Mouse (Mus musculus): Measurements from ENCODE around the gene Ttl. TPM values are rescaled to one million over a fixed set of nuclear protein-coding genes. Genes with fewer than 3 reads are reported as not detected.

Ttl gene
- polyA plus RNA-seq, 1 experiment = 16.5 TPM

DNA sequence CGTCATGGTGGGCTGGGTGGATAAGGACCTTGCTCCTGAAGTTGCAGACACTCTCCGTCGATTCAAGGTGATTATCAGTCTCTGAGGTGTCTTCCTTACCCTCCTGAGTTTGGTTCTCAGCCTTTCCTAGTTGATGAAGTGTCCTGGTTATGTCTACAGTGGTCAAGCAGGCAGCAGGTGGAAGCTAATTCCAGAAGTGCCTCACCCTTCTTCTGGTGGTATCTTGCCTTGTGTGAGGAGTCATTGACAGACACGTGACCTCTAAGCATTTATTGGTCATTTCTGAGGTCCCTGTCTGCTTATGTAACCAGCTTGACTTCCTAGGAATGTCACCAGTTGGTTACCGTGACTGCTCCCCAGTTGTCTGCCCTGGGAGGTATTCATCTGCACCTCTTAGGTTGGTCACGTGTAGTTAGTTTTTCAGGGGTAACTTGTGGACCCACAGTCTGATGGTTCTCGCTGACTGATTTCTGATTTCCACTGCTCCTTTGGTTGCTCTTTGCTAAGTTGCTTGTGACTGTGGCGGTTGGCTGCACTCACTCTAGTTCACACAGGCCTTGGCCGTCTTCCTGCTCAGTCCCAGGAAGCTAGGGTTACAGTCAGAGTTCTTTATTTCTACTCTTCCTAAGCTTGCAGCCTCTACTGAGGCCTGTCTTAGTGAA lies 50.1 kb downstream of the Ttl start:
- H3K4me1 ChIP-seq (ENCODE audit: control insufficient read depth, insufficient read depth, low read length) = no peaks in the 10 kb centered on the region
- no peak overlapping the region for H3K4me3 ChIP-seq (ENCODE audit: insufficient read depth, low read length)
- no peak overlapping the region for H3K27ac ChIP-seq (ENCODE audit: insufficient read depth, low read length)
- TF ChIP-seq CTCF (IDR thresholded peaks at IDR 0.05; ENCODE audit: borderline replicate concordance, insufficient read depth, low read length) (no peak), POLR2A (IDR thresholded peaks at IDR 0.05; ENCODE audit: low read depth, low read length) (no peak)

DNA sequence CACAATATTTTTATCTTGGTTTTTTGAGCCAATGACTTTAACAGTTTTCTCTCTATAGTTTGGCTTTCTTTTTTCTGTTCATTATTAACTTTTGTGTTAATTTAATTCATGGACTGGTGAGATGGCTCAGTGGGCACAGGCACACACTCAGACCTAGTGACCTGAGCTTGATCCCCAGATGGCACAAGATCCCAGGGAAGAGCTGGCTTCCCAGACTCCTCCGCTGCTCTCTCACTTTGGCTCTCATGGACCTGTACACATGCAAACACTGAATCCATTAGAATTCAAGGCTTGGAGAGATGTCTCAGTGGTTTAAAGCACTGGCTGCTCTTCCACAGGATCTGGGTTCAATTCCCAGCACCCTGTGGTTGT lies 50.6 kb downstream of the Ttl start:
- H3K4me3 ChIP-seq (ENCODE audit: insufficient read depth, low read length) = no peak overlapping the region
- TF ChIP-seq POLR2A (IDR thresholded peaks at IDR 0.05; ENCODE audit: low read depth, low read length) (no peak), CTCF (IDR thresholded peaks at IDR 0.05; ENCODE audit: borderline replicate concordance, insufficient read depth, low read length) (no peak)
- H3K27ac ChIP-seq (ENCODE audit: insufficient read depth, low read length) = no peak overlapping the region
- no peaks in the 10 kb centered on the region for H3K4me1 ChIP-seq (ENCODE audit: control insufficient read depth, insufficient read depth, low read length)

DNA sequence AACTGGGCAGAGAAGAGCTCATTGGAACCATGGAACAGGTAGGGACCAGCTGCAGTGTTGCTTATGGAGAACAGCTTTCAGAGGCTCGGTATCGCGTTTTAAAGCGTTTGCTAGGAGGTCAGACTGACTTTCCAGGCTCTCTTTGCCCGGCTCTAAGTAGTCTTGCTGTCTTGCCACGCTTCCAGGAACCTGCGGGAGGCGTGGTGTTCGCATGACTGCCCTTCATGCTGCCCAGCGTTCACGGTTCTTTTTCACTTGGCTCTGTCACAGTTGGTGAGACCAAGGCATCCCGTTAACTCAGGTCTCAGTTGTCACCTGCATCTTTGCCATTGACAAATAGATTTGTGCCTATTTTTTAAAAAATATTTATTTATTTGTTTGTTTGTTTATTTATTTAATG lies 52.3 kb downstream of the Ttl start:
- no peak overlapping the region for H3K4me3 ChIP-seq (ENCODE audit: insufficient read depth, low read length)
- H3K27ac ChIP-seq (ENCODE audit: insufficient read depth, low read length) = no peak overlapping the region
- no peaks in the 10 kb centered on the region for H3K4me1 ChIP-seq (ENCODE audit: control insufficient read depth, insufficient read depth, low read length)
- no peak for TF ChIP-seq CTCF (IDR thresholded peaks at IDR 0.05; ENCODE audit: borderline replicate concordance, insufficient read depth, low read length)
- no peak for TF ChIP-seq POLR2A (IDR thresholded peaks at IDR 0.05; ENCODE audit: low read depth, low read length)

DNA sequence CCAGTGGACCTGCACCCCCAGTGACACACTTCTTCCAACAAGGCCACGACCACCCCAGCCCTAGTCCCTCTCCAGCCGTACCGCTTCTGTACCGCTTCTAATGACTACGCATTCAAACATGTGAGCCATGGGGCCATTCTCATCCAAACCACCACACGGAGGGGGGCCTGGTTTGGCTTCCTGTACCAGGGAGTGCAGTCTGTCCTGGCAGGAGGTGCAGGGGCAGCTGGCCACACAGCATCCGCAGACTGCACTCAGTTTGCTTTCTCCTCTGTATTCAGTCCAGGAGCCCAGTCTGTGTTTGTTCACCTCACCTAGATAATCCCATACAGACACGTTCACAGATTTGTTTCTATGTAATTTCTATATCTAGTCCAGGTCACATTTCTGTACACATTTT lies 56.2 kb downstream of the Ttl start:
- TF ChIP-seq POLR2A (IDR thresholded peaks at IDR 0.05; ENCODE audit: low read depth, low read length) = no peak
- no peak for TF ChIP-seq CTCF (IDR thresholded peaks at IDR 0.05; ENCODE audit: borderline replicate concordance, insufficient read depth, low read length)
- Histone ChIP-seq H3K4me3 (ENCODE audit: insufficient read depth, low read length) (no peak overlapping the region), H3K4me1 (ENCODE audit: control insufficient read depth, insufficient read depth, low read length) (no peaks in the 10 kb centered on the region), H3K27ac (ENCODE audit: insufficient read depth, low read length) (no peak overlapping the region)

DNA sequence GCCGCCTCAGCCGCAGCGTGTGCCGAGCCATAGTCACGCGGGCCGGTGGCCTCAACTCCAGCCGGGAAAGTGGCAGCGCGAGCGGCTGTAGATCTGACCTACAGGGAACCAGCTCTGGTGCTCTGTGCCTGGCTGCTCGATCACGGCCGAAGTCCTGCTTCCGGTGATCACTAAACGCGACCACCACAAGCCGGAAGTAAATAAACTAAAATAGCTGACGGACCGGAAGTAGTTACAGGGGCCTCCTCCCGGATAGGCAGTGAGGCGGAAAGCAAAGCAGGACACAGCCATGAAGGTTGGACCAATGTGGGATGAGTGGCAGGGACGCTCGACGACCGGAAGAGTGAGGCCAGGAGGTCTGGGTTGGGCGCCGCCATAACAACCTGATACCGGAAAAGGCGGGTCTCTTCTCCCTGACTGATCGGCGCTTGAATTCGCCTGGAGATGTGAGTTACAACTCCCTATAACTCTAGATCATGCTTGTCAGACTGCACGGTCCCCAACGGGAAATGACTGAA lies 63.7 kb downstream of the Ttl start, which contains the start of gene Chchd5:
Gene Chchd5, plus strand, starts transcription at position 289 of the 518 bp plus-strand sequence.
- TF ChIP-seq CTCF (IDR thresholded peaks at IDR 0.05; ENCODE audit: borderline replicate concordance, insufficient read depth, low read length) (no peak), POLR2A (IDR thresholded peaks at IDR 0.05; ENCODE audit: low read depth, low read length) (peak; percentile 86)
- peak within 1 kb of the TSS; percentile 74 for H3K4me3 ChIP-seq (ENCODE audit: insufficient read depth, low read length)
- H3K4me1 ChIP-seq (ENCODE audit: control insufficient read depth, insufficient read depth, low read length) = no peaks in the 10 kb centered on the region
- peak within 1 kb of the TSS; percentile 55 for H3K27ac ChIP-seq (ENCODE audit: insufficient read depth, low read length)

DNA sequence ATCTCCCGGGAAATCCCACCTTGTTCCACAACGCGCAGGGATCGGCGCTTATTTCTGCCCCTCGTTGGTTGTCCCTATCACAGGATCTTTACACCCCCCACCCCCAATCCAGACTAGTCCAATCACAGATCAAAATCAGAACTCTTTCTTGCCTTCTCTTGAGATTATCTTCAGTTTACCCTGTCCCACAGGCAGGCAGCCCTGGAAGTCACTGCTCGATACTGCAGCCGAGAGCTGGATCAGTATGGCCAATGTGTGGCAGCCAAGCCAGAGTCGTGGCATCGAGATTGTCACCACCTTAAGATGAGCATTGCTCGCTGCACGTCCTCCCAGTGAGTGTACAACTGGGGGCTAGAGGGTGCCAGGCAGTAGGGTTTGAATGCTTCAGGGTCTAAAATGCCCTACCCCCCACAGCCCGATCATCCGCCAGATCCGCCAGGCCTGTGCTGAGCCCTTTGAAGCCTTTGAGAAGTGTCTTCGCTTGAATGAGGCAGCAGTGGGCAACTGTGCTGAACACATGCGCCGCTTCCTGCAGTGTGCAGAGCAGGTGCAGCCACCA lies 64.3 kb downstream of the Ttl start:
- H3K4me3 ChIP-seq (ENCODE audit: insufficient read depth, low read length) = peak overlapping the region; percentile 69
- peak overlapping the region; percentile 55 for H3K27ac ChIP-seq (ENCODE audit: insufficient read depth, low read length)
- TF ChIP-seq CTCF (IDR thresholded peaks at IDR 0.05; ENCODE audit: borderline replicate concordance, insufficient read depth, low read length) = no peak
- TF ChIP-seq POLR2A (IDR thresholded peaks at IDR 0.05; ENCODE audit: low read depth, low read length) = no peak
- no peaks in the 10 kb centered on the region for H3K4me1 ChIP-seq (ENCODE audit: control insufficient read depth, insufficient read depth, low read length)

DNA sequence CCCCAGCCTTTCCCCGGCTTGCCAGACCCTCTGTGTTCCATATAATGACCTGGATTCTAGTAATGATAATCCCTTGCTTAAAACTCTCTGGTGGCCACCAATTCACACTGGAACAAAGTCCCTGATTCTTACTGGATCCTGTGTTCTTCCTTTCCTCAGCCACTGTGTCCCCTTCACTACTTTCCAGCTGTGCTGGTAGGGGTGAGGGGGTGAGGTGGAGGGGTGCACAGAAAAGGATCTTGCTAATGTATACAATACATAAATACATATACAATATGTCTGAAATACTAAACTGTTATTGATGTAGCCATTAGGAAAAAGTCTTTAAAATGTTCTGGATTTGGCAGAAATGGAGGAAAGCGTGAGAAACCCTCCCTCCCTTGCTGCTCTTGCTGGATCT lies 65.0 kb downstream of the Ttl start:
- Histone ChIP-seq H3K27ac (ENCODE audit: insufficient read depth, low read length) (no peak overlapping the region), H3K4me3 (ENCODE audit: insufficient read depth, low read length) (no peak overlapping the region), H3K4me1 (ENCODE audit: control insufficient read depth, insufficient read depth, low read length) (no peaks in the 10 kb centered on the region)
- no peak for TF ChIP-seq CTCF (IDR thresholded peaks at IDR 0.05; ENCODE audit: borderline replicate concordance, insufficient read depth, low read length)

DNA sequence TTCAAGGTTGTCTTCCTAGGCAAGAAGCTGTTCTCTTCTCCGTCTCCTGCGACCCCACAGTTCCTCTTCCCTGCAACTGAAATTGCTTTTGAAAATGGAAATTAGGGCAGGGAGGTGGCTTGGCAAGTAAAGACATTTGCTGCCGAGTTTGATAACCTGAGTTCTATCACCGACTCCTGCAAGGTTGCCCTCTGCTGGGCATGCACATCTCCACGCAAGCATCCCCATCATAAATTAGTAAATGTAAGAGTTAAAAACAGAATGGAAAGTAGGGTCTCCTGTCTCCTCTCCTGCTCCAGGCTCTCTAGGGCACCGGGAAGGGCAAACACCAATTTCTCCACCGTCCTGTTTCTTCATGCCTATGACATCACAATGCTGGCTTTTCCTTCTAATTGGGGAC lies 66.5 kb downstream of the Ttl start:
- no peak overlapping the region for H3K27ac ChIP-seq (ENCODE audit: insufficient read depth, low read length)
- TF ChIP-seq POLR2A (IDR thresholded peaks at IDR 0.05; ENCODE audit: low read depth, low read length) = no peak
- no peak for TF ChIP-seq CTCF (IDR thresholded peaks at IDR 0.05; ENCODE audit: borderline replicate concordance, insufficient read depth, low read length)

DNA sequence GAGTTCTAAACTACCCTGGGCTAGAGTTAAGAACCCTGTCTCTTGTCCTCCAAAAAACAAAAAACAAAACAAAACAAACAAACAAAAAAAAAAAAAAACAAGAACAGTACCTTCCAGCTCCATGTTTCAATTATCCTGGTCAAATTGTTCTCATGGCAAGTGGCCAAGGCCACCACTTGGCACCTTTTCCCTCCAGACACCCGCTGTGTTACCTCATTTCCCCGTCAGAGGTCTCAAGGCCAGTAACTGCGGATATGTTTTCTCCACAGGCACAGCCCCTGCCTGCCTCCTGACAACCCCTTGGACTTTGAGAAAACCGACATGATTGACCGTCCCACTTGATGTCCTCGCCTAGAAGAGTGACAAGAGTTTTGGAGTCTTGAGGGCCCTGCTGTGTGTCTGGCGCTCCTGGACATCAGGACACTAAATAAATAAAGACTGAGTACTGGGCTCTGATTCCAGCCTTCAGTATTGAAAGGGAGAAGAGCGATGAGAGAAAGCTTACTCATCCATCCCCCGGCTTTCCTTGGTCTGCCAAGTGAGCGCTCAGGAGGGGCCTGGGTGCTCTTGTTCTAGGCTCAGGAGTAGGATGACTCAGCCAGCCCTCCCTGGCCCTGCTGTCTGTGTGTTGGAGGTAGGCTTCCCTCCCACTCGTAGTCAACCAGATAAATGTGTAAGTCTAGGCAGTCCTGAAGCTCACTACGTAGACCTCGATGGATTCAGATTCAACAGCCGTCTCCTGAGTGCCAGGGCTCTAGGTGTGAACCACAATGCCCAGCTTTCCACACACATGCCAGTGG lies 67.5 kb downstream of the Ttl start:
- no peak for TF ChIP-seq POLR2A (IDR thresholded peaks at IDR 0.05; ENCODE audit: low read depth, low read length)
- H3K4me3 ChIP-seq (ENCODE audit: insufficient read depth, low read length) = no peak overlapping the region
- no peak overlapping the region for H3K27ac ChIP-seq (ENCODE audit: insufficient read depth, low read length)
- no peaks in the 10 kb centered on the region for H3K4me1 ChIP-seq (ENCODE audit: control insufficient read depth, insufficient read depth, low read length)

More for the DNA sequence above, 66.5 kb downstream of the Ttl start:
- Histone ChIP-seq H3K4me3 (ENCODE audit: insufficient read depth, low read length) (no peak overlapping the region), H3K4me1 (ENCODE audit: control insufficient read depth, insufficient read depth, low read length) (no peaks in the 10 kb centered on the region)

DNA sequence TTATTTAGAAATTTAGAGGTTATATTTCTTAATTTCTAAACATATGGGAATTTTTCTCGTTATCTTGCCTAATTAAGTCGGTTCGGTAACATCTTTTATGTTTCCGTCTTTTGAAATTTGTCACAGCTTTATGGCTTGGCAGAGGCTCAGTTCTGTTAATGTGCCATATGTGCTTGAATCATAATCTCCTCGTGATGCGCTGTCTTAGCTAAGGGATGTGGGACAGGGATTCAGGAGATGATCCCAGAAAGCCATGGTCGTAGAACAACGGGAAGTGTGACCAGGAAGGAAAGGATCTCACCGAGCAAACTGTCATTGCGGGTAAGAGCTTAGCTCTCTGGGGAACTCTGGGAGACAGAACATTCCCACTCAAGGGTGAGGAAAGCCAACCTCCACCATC lies 74.2 kb downstream of the Ttl start:
- TF ChIP-seq CTCF (IDR thresholded peaks at IDR 0.05; ENCODE audit: borderline replicate concordance, insufficient read depth, low read length) = no peak
- no peak for TF ChIP-seq POLR2A (IDR thresholded peaks at IDR 0.05; ENCODE audit: low read depth, low read length)
- Histone ChIP-seq H3K27ac (ENCODE audit: insufficient read depth, low read length) (no peak overlapping the region), H3K4me3 (ENCODE audit: insufficient read depth, low read length) (no peak overlapping the region), H3K4me1 (ENCODE audit: control insufficient read depth, insufficient read depth, low read length) (no peaks in the 10 kb centered on the region)

Other genes starting within 250 kb of the Ttl start
- 26.8 and 27.2 TPM in 2 replicates for gene Tmem87b, start 247.8 kb upstream of the Ttl start, polyA plus RNA-seq (2011; ENCODE audit: insufficient read length, low read depth, missing spikeins)
- 0.50 and 1.7 TPM in 2 replicates for gene Fbln7, start 203.0 kb upstream of the Ttl start, polyA plus RNA-seq (2011; ENCODE audit: insufficient read length, low read depth, missing spikeins)
- 4.1 and 4.2 TPM in 2 replicates for gene Zc3h8, start 121.9 kb upstream of the Ttl start, polyA plus RNA-seq (2011; ENCODE audit: insufficient read length, low read depth, missing spikeins)
- 4.9 and 6.2 TPM in 2 replicates for gene Zc3h6, start 98.5 kb upstream of the Ttl start, polyA plus RNA-seq (2011; ENCODE audit: insufficient read length, low read depth, missing spikeins)
- 2.9 and 3.8 TPM in 2 replicates for gene Gm10762, start 98.2 kb upstream of the Ttl start, polyA plus RNA-seq (2011; ENCODE audit: insufficient read length, low read depth, missing spikeins)
- not detected in 2 replicates for gene Vinac1, start 17.8 kb upstream of the Ttl start, polyA plus RNA-seq (2011; ENCODE audit: insufficient read length, low read depth, missing spikeins)
- gene Polr1b, start 35.1 kb downstream of the Ttl start, polyA plus RNA-seq (2011; ENCODE audit: insufficient read length, low read depth, missing spikeins) = 15.0 and 16.0 TPM in 2 replicates
- 15.2 and 18.2 TPM in 2 replicates for gene Chchd5, start 63.8 kb downstream of the Ttl start, polyA plus RNA-seq (2011; ENCODE audit: insufficient read length, low read depth, missing spikeins)
- 141 and 186 TPM in 2 replicates for gene Slc20a1, start 132.8 kb downstream of the Ttl start, polyA plus RNA-seq (2011; ENCODE audit: insufficient read length, low read depth, missing spikeins)
- gene Ckap2l, start 231.3 kb downstream of the Ttl start, polyA plus RNA-seq (2011; ENCODE audit: insufficient read length, low read depth, missing spikeins) = 27.5 and 46.8 TPM in 2 replicates
- not detected in 2 replicates for gene Il1a, start 244.0 kb downstream of the Ttl start, polyA plus RNA-seq (2011; ENCODE audit: insufficient read length, low read depth, missing spikeins)